Mouse (Mus musculus) stomach, embryonic 15.5 days (tissue): Measurements from ENCODE around the gene Top2b. TPM values are rescaled to one million over a fixed set of nuclear protein-coding genes. Genes with fewer than 3 reads are reported as not detected.
A peak's percentile ranks its signal among the peaks of the same experiment; 100 is the strongest.

Experiments used
- ATAC-seq: fragments of 200-750 bp; cut with Nextera tagmentation; 2 replicates; pipeline ENCODE4 v1.8.0; 2017; ENCODE audit warnings: low read depth, moderate number of reproducible peaks, moderate TSS enrichment; ENCODE audit not compliant: insufficient read depth, low FRiP score
- H3K27ac ChIP-seq: fragments of 300-500 bp; sonication (generic); 2 replicates; pipeline ENCODE4 v1.5.1; 2015; ENCODE audit warnings: mild to moderate bottlenecking, inconsistent platforms
- H3K27me3 ChIP-seq: fragments of 300-500 bp; sonication (generic); replicated peaks from 2 replicates; pipeline ENCODE4 v1.6.1; 2015; ENCODE audit warnings: inconsistent platforms
- H3K36me3 ChIP-seq: fragments of 300-500 bp; sonication (generic); 2 replicates; pipeline ENCODE4 v1.6.1; 2015; ENCODE audit warnings: inconsistent platforms
- H3K4me1 ChIP-seq: fragments of 300-500 bp; sonication (generic); 2 replicates; pipeline ENCODE4 v1.6.1; 2015; ENCODE audit warnings: inconsistent platforms
- H3K4me2 ChIP-seq: fragments of 300-500 bp; sonication (generic); 2 replicates; pipeline ENCODE4 v1.6.1; 2015; ENCODE audit warnings: mild to moderate bottlenecking, inconsistent platforms
- H3K4me3 ChIP-seq: fragments of 300-500 bp; sonication (generic); replicated peaks from 2 replicates; pipeline ENCODE4 v1.5.1; 2015; ENCODE audit warnings: inconsistent platforms
- H3K9ac ChIP-seq: fragments of 300-500 bp; sonication (generic); 2 replicates; pipeline ENCODE4 v1.6.1; 2015; ENCODE audit warnings: inconsistent platforms
- H3K9me3 ChIP-seq: fragments of 300-500 bp; sonication (generic); 2 replicates; pipeline ENCODE4 v1.6.1; 2016; ENCODE audit warnings: inconsistent platforms
- WGBS: fragments of 180-500 bp; shearing (Covaris S2); methylation state at CpG from one replicate; pipeline ENCODE4 v1.1.7; 2015; 5-methylcytosine and 5-hydroxymethylcytosine counted together
- polyA plus RNA-seq: library from polyadenylated mRNA; unstranded; fragments of >200 nt; fragmentation: Nextera tagmentation; extraction: Ambion mirVana; gene quantifications from 2 replicates; pipeline ENCODE4 v1.2.1, GENCODE M21; 2015

Gene Top2b
- polyA plus RNA-seq: 36.6 and 43.3 TPM in 2 replicates

- Histone ChIP-seq H3K36me3 (no peaks in the 10 kb centered on the region), H3K9me3 (no peaks in the 10 kb centered on the region), H3K4me2 (peak within 1 kb of the TSS; percentile 79), H3K4me1 (peaks cover 14% of the 10 kb centered on the region; the same call in 1 of the 2 replicates), H3K27ac (peak within 1 kb of the TSS; percentile 97), H3K9ac (peak within 1 kb of the TSS; percentile 93), H3K27me3 (no peaks in the 10 kb centered on the region), H3K4me3 (peak within 1 kb of the TSS; percentile 93)
- peak; percentile 99 for ATAC-seq
- WGBS: under 1% methylated on average over 32 of the region's 32 CpGs
These were observed at the start of gene Top2b for GRCm38 (mm10) chr14:16364878-16365337. Top2b (plus strand) TSS chr14:16365179.

GRCm38 (mm10) chr14:16316715-16317114, 48.3 kb upstream of the Top2b start:
- no peak overlapping the region for H3K4me3 ChIP-seq
- H3K4me1 ChIP-seq: no peaks in the 10 kb centered on the region

GRCm38 (mm10) chr14:16319818-16320217, 45.2 kb upstream of the Top2b start:
- 85% methylated on average over 2 of the region's 2 CpGs for WGBS
- H3K27ac ChIP-seq: no peak overlapping the region
- H3K4me2 ChIP-seq: no peak overlapping the region
- no peak for ATAC-seq
- H3K36me3 ChIP-seq: 0 out of 2 replicates have a peak, but pooled peaks cover 2% of the 10 kb centered on the region
- H3K9ac ChIP-seq: no peak overlapping the region
- no peaks in the 10 kb centered on the region for H3K4me1 ChIP-seq
- no peaks in the 10 kb centered on the region for H3K9me3 ChIP-seq
- H3K4me3 ChIP-seq: no peak overlapping the region
- H3K27me3 ChIP-seq: no peaks in the 10 kb centered on the region

More at GRCm38 (mm10) chr14:16316715-16317114, 48.3 kb upstream of the Top2b start:
- no peak overlapping the region for H3K27ac ChIP-seq
- H3K9me3 ChIP-seq: no peaks in the 10 kb centered on the region
- 0 out of 2 replicates have a peak, but pooled peaks cover 3% of the 10 kb centered on the region for H3K36me3 ChIP-seq
- H3K27me3 ChIP-seq: no peaks in the 10 kb centered on the region
- H3K4me2 ChIP-seq: no peak overlapping the region
- no peak for ATAC-seq
- no peak overlapping the region for H3K9ac ChIP-seq
- 58% methylated on average over 1 of the region's 1 CpGs for WGBS

DNA sequence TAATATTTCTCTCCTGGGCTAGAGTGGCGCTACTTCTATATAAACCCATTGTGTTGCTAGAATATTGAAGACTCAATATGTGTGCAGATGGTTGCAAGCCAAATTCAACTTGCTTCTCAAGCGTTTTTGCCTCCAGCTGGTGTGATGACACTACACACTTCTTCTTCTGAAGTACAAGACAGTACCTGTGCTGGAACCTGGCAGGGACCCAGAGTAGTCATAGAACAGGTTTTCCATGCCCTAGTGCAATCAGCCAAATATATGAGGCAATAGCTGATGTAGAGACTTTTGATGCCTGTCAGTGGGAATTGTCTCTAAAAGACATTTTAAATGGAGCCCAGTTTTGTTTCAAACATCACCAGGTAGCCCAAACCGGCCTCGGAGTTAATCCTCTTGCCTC, 40.6 kb upstream of the Top2b start:
- ATAC-seq: no peak
- H3K9ac ChIP-seq: no peak overlapping the region
- H3K4me2 ChIP-seq: no peak overlapping the region
- no peaks in the 10 kb centered on the region for H3K9me3 ChIP-seq
- 79% methylated on average over 4 of the region's 4 CpGs for WGBS
- H3K27me3 ChIP-seq: no peaks in the 10 kb centered on the region
- H3K4me3 ChIP-seq: no peak overlapping the region
- H3K36me3 ChIP-seq: no peaks in the 10 kb centered on the region
- H3K27ac ChIP-seq: no peak overlapping the region
- H3K4me1 ChIP-seq: no peaks in the 10 kb centered on the region

DNA sequence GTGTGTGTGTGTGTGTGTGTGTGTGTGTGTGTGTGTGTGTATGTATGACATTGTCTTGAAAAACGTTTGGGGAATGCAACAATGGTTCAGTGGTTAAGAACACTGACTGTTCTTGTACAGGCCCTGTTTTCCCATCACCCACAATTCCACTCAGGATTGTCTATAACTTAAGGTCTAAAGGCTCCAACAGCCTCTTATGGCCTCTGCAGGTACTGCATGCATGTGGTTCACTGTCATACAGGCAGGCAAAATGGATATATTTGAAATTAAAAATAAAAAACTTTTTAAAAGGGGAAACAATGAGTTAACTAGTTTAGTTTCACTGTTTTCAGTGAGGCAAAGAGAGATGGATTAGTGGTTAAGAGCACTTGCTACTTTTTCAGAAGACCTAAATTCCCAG, 39.8 kb upstream of the Top2b start:
- H3K27me3 ChIP-seq: no peaks in the 10 kb centered on the region
- WGBS: 31% methylated on average over 1 of the region's 1 CpGs
- ATAC-seq: no peak
- no peaks in the 10 kb centered on the region for H3K9me3 ChIP-seq
- no peak overlapping the region for H3K4me3 ChIP-seq
- H3K4me2 ChIP-seq: no peak overlapping the region
- H3K36me3 ChIP-seq: no peaks in the 10 kb centered on the region
- no peak overlapping the region for H3K27ac ChIP-seq
- H3K9ac ChIP-seq: no peak overlapping the region
- H3K4me1 ChIP-seq: no peaks in the 10 kb centered on the region

GRCm38 (mm10) chr14:16328531-16328930, 36.4 kb upstream of the Top2b start:
- ATAC-seq: peak; percentile 78
- H3K27ac ChIP-seq: peak overlapping the region; percentile 46; the same call in 1 of the 2 replicates
- no peak overlapping the region for H3K9ac ChIP-seq
- no peaks in the 10 kb centered on the region for H3K36me3 ChIP-seq
- no peaks in the 10 kb centered on the region for H3K27me3 ChIP-seq
- WGBS: 12% methylated on average over 2 of the region's 2 CpGs
- no peak overlapping the region for H3K4me3 ChIP-seq
- H3K9me3 ChIP-seq: no peaks in the 10 kb centered on the region
- H3K4me2 ChIP-seq: no peak overlapping the region
- H3K4me1 ChIP-seq: no peaks in the 10 kb centered on the region

- Histone ChIP-seq H3K27me3 (no peaks in the 10 kb centered on the region), H3K4me3 (no peak overlapping the region), H3K36me3 (no peaks in the 10 kb centered on the region), H3K9me3 (no peaks in the 10 kb centered on the region), H3K4me2 (no peak overlapping the region), H3K4me1 (no peaks in the 10 kb centered on the region), H3K27ac (peak overlapping the region; percentile 46; the same call in 1 of the 2 replicates), H3K9ac (no peak overlapping the region)
- no peak for ATAC-seq
- 47% methylated on average over 5 of the region's 5 CpGs for WGBS
These were observed 36.0 kb upstream of the Top2b start for GRCm38 (mm10) chr14:16328959-16329480.

DNA sequence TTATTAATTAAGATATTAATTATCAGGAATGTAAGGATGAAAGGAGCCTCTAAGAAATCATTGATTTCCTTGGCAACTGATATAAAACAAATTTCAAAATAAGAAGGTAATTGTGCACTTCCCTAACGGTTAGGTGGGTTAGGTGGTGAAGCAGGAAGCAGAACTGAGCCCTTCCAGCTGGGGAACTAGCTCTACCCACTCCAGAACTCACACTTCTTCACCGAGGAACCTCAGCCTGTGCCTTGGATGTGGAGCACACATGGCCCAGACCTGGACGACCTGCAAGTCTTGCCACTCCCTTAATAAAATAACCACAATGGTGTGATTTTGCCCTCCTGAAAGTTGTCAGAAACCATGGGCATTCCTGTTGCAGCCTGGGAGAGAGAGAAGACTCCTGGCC, 35.2 kb upstream of the Top2b start:
- Histone ChIP-seq H3K4me3 (no peak overlapping the region), H3K4me1 (no peaks in the 10 kb centered on the region), H3K27ac (no peak overlapping the region), H3K36me3 (no peaks in the 10 kb centered on the region), H3K9me3 (no peaks in the 10 kb centered on the region), H3K9ac (no peak overlapping the region), H3K4me2 (no peak overlapping the region), H3K27me3 (no peaks in the 10 kb centered on the region)
- 51% methylated on average over 3 of the region's 3 CpGs for WGBS
- ATAC-seq: no peak

- Histone ChIP-seq H3K27ac (no peak overlapping the region), H3K4me1 (no peaks in the 10 kb centered on the region), H3K9me3 (no peaks in the 10 kb centered on the region), H3K27me3 (no peaks in the 10 kb centered on the region), H3K4me3 (no peak overlapping the region), H3K9ac (no peak overlapping the region), H3K4me2 (no peak overlapping the region), H3K36me3 (no peaks in the 10 kb centered on the region)
- ATAC-seq: no peak
- 83% methylated on average over 3 of the region's 3 CpGs for whole genome bisulfite sequencing
These were observed 30.7 kb upstream of the Top2b start for GRCm38 (mm10) chr14:16334260-16334659.

GRCm38 (mm10) chr14:16335835-16336417, 29.1 kb upstream of the Top2b start:
- Histone ChIP-seq H3K9me3 (no peaks in the 10 kb centered on the region), H3K4me2 (no peak overlapping the region), H3K4me1 (no peaks in the 10 kb centered on the region), H3K4me3 (no peak overlapping the region), H3K27me3 (no peaks in the 10 kb centered on the region), H3K27ac (no peak overlapping the region), H3K36me3 (no peaks in the 10 kb centered on the region), H3K9ac (no peak overlapping the region)
- WGBS: 31% methylated on average over 3 of the region's 3 CpGs
- peak; percentile 31; the same call in 1 of the 2 replicates for ATAC-seq

GRCm38 (mm10) chr14:16347505-16347904, 17.5 kb upstream of the Top2b start:
- Histone ChIP-seq H3K9ac (no peak overlapping the region), H3K27me3 (no peaks in the 10 kb centered on the region), H3K36me3 (no peaks in the 10 kb centered on the region), H3K4me2 (no peak overlapping the region), H3K4me3 (no peak overlapping the region), H3K27ac (no peak overlapping the region), H3K9me3 (no peaks in the 10 kb centered on the region), H3K4me1 (no peaks in the 10 kb centered on the region)
- ATAC-seq: no peak
- WGBS: 66% methylated on average over 9 of the region's 9 CpGs

- Histone ChIP-seq H3K4me3 (no peak overlapping the region), H3K27me3 (no peaks in the 10 kb centered on the region), H3K4me1 (peaks cover 9% of the 10 kb centered on the region; the same call in 1 of the 2 replicates), H3K9ac (no peak overlapping the region), H3K9me3 (no peaks in the 10 kb centered on the region), H3K4me2 (no peak overlapping the region), H3K36me3 (no peaks in the 10 kb centered on the region), H3K27ac (no peak overlapping the region)
- no peak for ATAC-seq
- WGBS: 61% methylated on average over 1 of the region's 1 CpGs
These were observed 5.3 kb upstream of the Top2b start for GRCm38 (mm10) chr14:16359704-16360103.
